Mouse (Mus musculus): Measurements from ENCODE around the gene Gm11758. TPM values are rescaled to one million over a fixed set of nuclear protein-coding genes. Genes with fewer than 3 reads are reported as not detected.
"Not testable (repeated sequence)": the region's sequence is repeated elsewhere in the genome, so short reads cannot be mapped to it uniquely, and the experiment has no call there.

Gm11758 gene
- polyA plus RNA-seq (2012; rRNA removed), result not detected in 2 replicates

- DNase-seq (ENCODE audit: low spot score), result not testable (repeated sequence)
These were observed at the start of gene Gm11758 for GRCm38 (mm10) chr4:73876166-73876565. TSS of gene Gm11758 (minus strand) at chr4:73876266.

- not testable (repeated sequence) for DNase-seq (ENCODE audit: low spot score)
These were observed 44.6 kb upstream of the Gm11758 start, which contains the start of gene Gm11756 for GRCm38 (mm10) chr4:73920660-73921059. TSS of gene Gm11756 (minus strand) at chr4:73920760.

- DNase-seq (ENCODE audit: low spot score), result not testable (repeated sequence)
These were observed 29.8 kb upstream of the Gm11758 start, which contains the start of gene Gm13871 for GRCm38 (mm10) chr4:73905853-73906252. TSS of gene Gm13871 (minus strand) at chr4:73905953.

DNA sequence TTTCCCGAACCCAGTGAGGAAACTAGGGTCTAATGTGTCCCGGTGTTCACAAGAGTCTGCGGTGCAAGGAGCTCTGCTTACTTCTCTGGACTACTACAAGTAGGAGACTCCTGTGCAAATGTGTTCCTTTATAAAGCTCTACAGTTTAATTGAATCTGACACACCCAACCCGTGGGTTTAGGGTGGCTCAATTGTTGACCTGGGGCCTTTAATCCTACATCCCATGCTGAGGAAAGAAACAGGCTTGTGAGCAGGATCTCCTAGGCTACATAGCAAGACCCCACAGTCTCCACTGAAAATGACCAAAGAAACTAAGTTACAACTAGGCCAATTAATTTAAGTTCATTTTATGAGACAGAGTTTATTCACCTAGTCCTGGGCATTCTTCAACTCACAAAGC, 14.9 kb upstream of the Gm11758 start, which contains the start of gene Gm11757:
Gene Gm11757 (minus strand): TSS at position 101 of the 400 bp plus-strand sequence.
- DNase-seq (ENCODE audit: low spot score), result not testable (repeated sequence)

DNA sequence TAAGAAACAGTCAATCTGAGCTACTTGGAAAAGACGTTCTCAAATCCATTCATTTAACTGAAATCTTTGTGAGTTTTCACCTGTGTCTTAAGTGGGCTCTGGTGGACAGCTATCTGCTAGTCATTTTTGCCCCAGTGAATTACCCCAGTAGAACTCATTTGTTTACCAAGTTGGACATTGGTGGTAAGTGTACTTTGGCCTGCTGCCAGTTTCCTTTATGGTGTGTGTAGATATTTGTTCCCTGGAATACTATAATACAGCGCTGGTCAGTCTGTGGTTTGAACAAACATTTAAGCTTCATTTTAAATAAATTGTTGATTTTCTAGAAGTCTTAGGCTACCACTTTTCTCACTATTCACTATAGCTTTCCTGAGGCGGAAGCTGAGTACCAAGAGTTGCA, 49.5 kb downstream of the Gm11758 start:
- no peak for DNase-seq (ENCODE audit: low spot score)

Other genes starting within 250 kb of the Gm11758 start
- not detected in 2 replicates for gene Gm11236, start 238.1 kb downstream of the Gm11758 start, polyA plus RNA-seq (2012; rRNA removed)
- not detected in 2 replicates for gene Gm11239, start 207.9 kb downstream of the Gm11758 start, polyA plus RNA-seq (2012; rRNA removed)
- gene Gm428, start 192.8 kb downstream of the Gm11758 start, polyA plus RNA-seq (2012; rRNA removed), result not detected in 2 replicates
- gene Rasef, start 85.3 kb downstream of the Gm11758 start, polyA plus RNA-seq (2012; rRNA removed), result 8.9 and 10.0 TPM in 2 replicates
- gene Gm11757, start 14.8 kb upstream of the Gm11758 start, polyA plus RNA-seq (2012; rRNA removed), result not detected in 2 replicates
- not detected in 2 replicates for gene Gm13871, start 29.7 kb upstream of the Gm11758 start, polyA plus RNA-seq (2012; rRNA removed)
- not detected in 2 replicates for gene Gm11756, start 44.5 kb upstream of the Gm11758 start, polyA plus RNA-seq (2012; rRNA removed)
- not detected in 2 replicates for gene 2310002L09Rik, start 74.6 kb upstream of the Gm11758 start, polyA plus RNA-seq (2012; rRNA removed)
- gene Frmd3, start 137.2 kb upstream of the Gm11758 start, polyA plus RNA-seq (2012; rRNA removed), result 0.19 and 0.24 TPM in 2 replicates

Measured in urinary bladder, adult 2 months (tissue).